Mouse (Mus musculus): ENCODE measurements around the gene Haus8. TPM values are rescaled to one million over a fixed set of nuclear protein-coding genes. Genes with fewer than 3 reads are reported as not detected.

The Haus8 gene
- polyA plus RNA-seq (2015; fragmentation: Nextera tagmentation; extraction: Ambion mirVana) = 16.6 and 24.7 TPM in 2 replicates

GRCm38 (mm10) chr8:71272286-71273150, at the start of gene Haus8, which contains the start of gene Myo9b:
Gene Haus8 (minus strand): TSS chr8:71272934.
Gene Myo9b (plus strand): TSS chr8:71272714.

Other genes with a start within 250 kb of the Haus8 start
- gene Myo9b, start 220 bp downstream of the Haus8 start, polyA plus RNA-seq (2015; fragmentation: Nextera tagmentation; extraction: Ambion mirVana) = 6.9 and 8.4 TPM in 2 replicates
- 227 and 256 TPM in 2 replicates for gene Use1, start 93.9 kb upstream of the Haus8 start, polyA plus RNA-seq (2015; fragmentation: Nextera tagmentation; extraction: Ambion mirVana)
- gene Ocel1, start 98.4 kb upstream of the Haus8 start, polyA plus RNA-seq (2015; fragmentation: Nextera tagmentation; extraction: Ambion mirVana) = 6.7 and 12.3 TPM in 2 replicates
- 51.9 and 63.0 TPM in 2 replicates for gene Nr2f6, start 109.0 kb upstream of the Haus8 start, polyA plus RNA-seq (2015; fragmentation: Nextera tagmentation; extraction: Ambion mirVana)
- gene Ushbp1, start 122.9 kb upstream of the Haus8 start, polyA plus RNA-seq (2015; fragmentation: Nextera tagmentation; extraction: Ambion mirVana) = 6.3 and 13.0 TPM in 2 replicates
- gene Babam1, start 123.9 kb upstream of the Haus8 start, polyA plus RNA-seq (2015; fragmentation: Nextera tagmentation; extraction: Ambion mirVana) = 78.6 and 106 TPM in 2 replicates
- gene Ankle1, start 133.1 kb upstream of the Haus8 start, polyA plus RNA-seq (2015; fragmentation: Nextera tagmentation; extraction: Ambion mirVana) = 5.0 and 7.8 TPM in 2 replicates
- 65.5 and 72.8 TPM in 2 replicates for gene Abhd8, start 190.7 kb upstream of the Haus8 start, polyA plus RNA-seq (2015; fragmentation: Nextera tagmentation; extraction: Ambion mirVana)
- 169 and 185 TPM in 2 replicates for gene Mrpl34, start 192.0 kb upstream of the Haus8 start, polyA plus RNA-seq (2015; fragmentation: Nextera tagmentation; extraction: Ambion mirVana)
- 75.4 and 78.6 TPM in 2 replicates for gene Dda1, start 196.3 kb upstream of the Haus8 start, polyA plus RNA-seq (2015; fragmentation: Nextera tagmentation; extraction: Ambion mirVana)
- 3.3 and 4.4 TPM in 2 replicates for gene Ano8, start 213.0 kb upstream of the Haus8 start, polyA plus RNA-seq (2015; fragmentation: Nextera tagmentation; extraction: Ambion mirVana)
- gene Gtpbp3, start 215.2 kb upstream of the Haus8 start, polyA plus RNA-seq (2015; fragmentation: Nextera tagmentation; extraction: Ambion mirVana) = 9.8 and 11.8 TPM in 2 replicates
- gene Plvap, start 238.8 kb upstream of the Haus8 start, polyA plus RNA-seq (2015; fragmentation: Nextera tagmentation; extraction: Ambion mirVana) = 65.2 and 131 TPM in 2 replicates

Data from adrenal gland, postnatal 0 days (tissue).